Mouse (Mus musculus) ES-Bruce4 (cell line): ENCODE data around the gene Exo1. TPM values are rescaled to one million over a fixed set of nuclear protein-coding genes. Genes with fewer than 3 reads are reported as not detected.

ENCODE experiments used
- H3K27ac ChIP-seq: 2 replicates; pipeline ENCODE4 v1.5.1; 2012; ENCODE audit warnings: low read length, inconsistent platforms; ENCODE audit not compliant: insufficient read depth
- H3K27me3 ChIP-seq: 2 replicates; pipeline ENCODE4 v1.6.1; 2012; ENCODE audit warnings: mild to moderate bottlenecking, low read length, inconsistent platforms; ENCODE audit not compliant: control insufficient read depth, poor library complexity, insufficient read depth, severe bottlenecking
- H3K36me3 ChIP-seq: 2 replicates; pipeline ENCODE4 v1.6.1; 2012; ENCODE audit warnings: inconsistent platforms, mild to moderate bottlenecking, low read length, moderate library complexity; ENCODE audit not compliant: control insufficient read depth, poor library complexity, insufficient read depth, severe bottlenecking
- H3K4me1 ChIP-seq: one replicate; pipeline ENCODE4 v1.8.1; 2011; ENCODE audit warnings: low read length; ENCODE audit not compliant: control insufficient read depth, insufficient read depth
- H3K4me3 ChIP-seq: 2 replicates; pipeline ENCODE4 v1.5.1; 2011; ENCODE audit warnings: low read depth, mild to moderate bottlenecking, low read length
- H3K9ac ChIP-seq: 2 replicates; pipeline ENCODE4 v1.6.1; 2012; ENCODE audit warnings: low read depth, mild to moderate bottlenecking, inconsistent platforms; ENCODE audit not compliant: poor library complexity, severe bottlenecking
- H3K9me3 ChIP-seq: replicated peaks from 2 replicates; pipeline ENCODE4 v1.6.1; 2012; ENCODE audit warnings: mild to moderate bottlenecking, low read length, inconsistent platforms; ENCODE audit not compliant: control insufficient read depth, poor library complexity, insufficient read depth, severe bottlenecking
- CTCF ChIP-seq: IDR thresholded peaks from one replicate; pipeline ENCODE4 v1.8.1; 2011; ENCODE audit warnings: low read depth, low read length
- EP300 ChIP-seq: IDR thresholded peaks from 2 replicates; pipeline ENCODE4 v1.6.1; 2011; ENCODE audit warnings: low read depth, low read length; ENCODE audit not compliant: insufficient read depth
- POLR2A ChIP-seq: IDR thresholded peaks from one replicate; pipeline ENCODE4 v1.8.1; 2011; ENCODE audit warnings: low read length; ENCODE audit not compliant: insufficient read depth
- polyA plus RNA-seq: library from polyadenylated mRNA; stranded (reverse); fragments of >200 nt; gene quantifications from 2 replicates; pipeline ENCODE4 v1.2.4, GENCODE M21; 2011; ENCODE audit warnings: low read depth; ENCODE audit not compliant: missing spikeins, insufficient read depth, insufficient read length

Gene Exo1
- polyA plus RNA-seq, 1 experiment = 88.4 TPM

GRCm38 (mm10) chr1:175913728-175914303, 33.4 kb downstream of the Exo1 start:
- no peak for TF ChIP-seq EP300
- no peak for TF ChIP-seq POLR2A
- TF ChIP-seq CTCF = no peak
- Histone ChIP-seq H3K36me3 (peaks cover 10% of the 10 kb centered on the region), H3K27me3 (no peaks in the 10 kb centered on the region), H3K27ac (no peak overlapping the region), H3K4me3 (no peak overlapping the region), H3K9ac (no peak overlapping the region), H3K4me1 (no peaks in the 10 kb centered on the region), H3K9me3 (no peaks in the 10 kb centered on the region)

GRCm38 (mm10) chr1:175920029-175920428, 39.6 kb downstream of the Exo1 start, which contains the start of gene Gm38100:
Gene Gm38100 (plus strand): TSS chr1:175920329.
- no peak for TF ChIP-seq EP300
- TF ChIP-seq CTCF = no peak
- TF ChIP-seq POLR2A = no peak
- H3K4me1 ChIP-seq = no peaks in the 10 kb centered on the region
- H3K27me3 ChIP-seq = no peaks in the 10 kb centered on the region
- no peak within 1 kb of the TSS for H3K9ac ChIP-seq
- H3K9me3 ChIP-seq = no peaks in the 10 kb centered on the region
- no peak within 1 kb of the TSS for H3K27ac ChIP-seq
- no peaks in the 10 kb centered on the region for H3K36me3 ChIP-seq
- H3K4me3 ChIP-seq = no peak within 1 kb of the TSS

GRCm38 (mm10) chr1:175921091-175921490, 40.7 kb downstream of the Exo1 start:
- TF ChIP-seq POLR2A (no peak), EP300 (no peak), CTCF (no peak)
- no peaks in the 10 kb centered on the region for H3K36me3 ChIP-seq
- no peaks in the 10 kb centered on the region for H3K4me1 ChIP-seq
- no peak overlapping the region for H3K27ac ChIP-seq
- H3K4me3 ChIP-seq = no peak overlapping the region
- H3K9me3 ChIP-seq = no peaks in the 10 kb centered on the region
- no peak overlapping the region for H3K9ac ChIP-seq
- H3K27me3 ChIP-seq = no peaks in the 10 kb centered on the region

- H3K27me3 ChIP-seq = no peaks in the 10 kb centered on the region
- TF ChIP-seq EP300 (no peak), CTCF (peak; percentile 45), POLR2A (no peak)
- H3K9ac ChIP-seq = no peak overlapping the region
- no peaks in the 10 kb centered on the region for H3K4me1 ChIP-seq
- no peaks in the 10 kb centered on the region for H3K9me3 ChIP-seq
- no peak overlapping the region for H3K27ac ChIP-seq
- no peaks in the 10 kb centered on the region for H3K36me3 ChIP-seq
- H3K4me3 ChIP-seq = no peak overlapping the region
These were observed 43.7 kb downstream of the Exo1 start for GRCm38 (mm10) chr1:175923848-175924787.

GRCm38 (mm10) chr1:175931391-175931790, 51.0 kb downstream of the Exo1 start:
- H3K27ac ChIP-seq = no peak overlapping the region

GRCm38 (mm10) chr1:175936282-175936737, 55.9 kb downstream of the Exo1 start:
- Histone ChIP-seq H3K36me3 (no peaks in the 10 kb centered on the region), H3K4me3 (no peak overlapping the region), H3K27me3 (no peaks in the 10 kb centered on the region), H3K9me3 (no peaks in the 10 kb centered on the region), H3K27ac (no peak overlapping the region), H3K9ac (no peak overlapping the region), H3K4me1 (no peaks in the 10 kb centered on the region)
- no peak for TF ChIP-seq EP300
- no peak for TF ChIP-seq POLR2A
- TF ChIP-seq CTCF = no peak

More at GRCm38 (mm10) chr1:175931391-175931790, 51.0 kb downstream of the Exo1 start:
- TF ChIP-seq EP300 (no peak), POLR2A (no peak), CTCF (no peak)
- H3K36me3 ChIP-seq = no peaks in the 10 kb centered on the region
- H3K4me1 ChIP-seq = no peaks in the 10 kb centered on the region
- no peak overlapping the region for H3K9ac ChIP-seq
- no peaks in the 10 kb centered on the region for H3K27me3 ChIP-seq
- H3K4me3 ChIP-seq = no peak overlapping the region
- H3K9me3 ChIP-seq = no peaks in the 10 kb centered on the region
